Mouse (Mus musculus): ENCODE data around the gene Crebrf.
A peak's percentile ranks its signal among the peaks of the same experiment; 100 is the strongest.

The Crebrf gene

DNA sequence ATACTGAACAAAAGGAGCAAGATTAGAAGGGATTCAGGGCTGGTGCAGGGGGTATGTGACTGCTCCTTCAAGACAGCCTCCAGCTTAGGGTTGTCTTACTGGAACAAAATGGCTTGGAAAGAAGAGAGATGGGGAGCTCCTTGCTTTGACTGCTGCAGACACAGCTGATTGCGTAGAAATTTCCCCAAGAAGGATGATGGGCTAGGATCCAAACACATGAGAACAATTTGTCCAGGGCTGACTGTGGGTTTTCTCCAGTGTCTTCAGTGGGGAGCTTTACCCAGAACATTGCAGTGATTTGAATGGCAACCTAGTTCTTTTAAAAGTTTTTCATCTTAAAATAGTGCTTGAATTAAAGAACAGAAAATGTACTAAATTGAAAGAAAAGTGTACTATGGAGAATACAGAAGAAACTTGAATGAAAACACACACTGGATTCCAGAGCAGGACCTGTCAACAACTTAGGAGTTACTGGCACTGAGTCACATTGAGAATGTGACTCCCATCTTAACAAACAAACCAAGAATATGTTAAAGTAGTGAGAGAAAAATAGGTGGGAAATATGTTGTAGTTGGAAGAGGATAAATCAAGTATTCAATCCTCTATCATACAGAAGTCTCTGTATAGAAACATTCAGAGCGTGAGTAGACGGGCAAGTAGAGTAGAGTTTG is 63.1 kb downstream of the Crebrf start:
- no peak for DNase-seq (ENCODE audit: low read depth, low spot score)

DNA sequence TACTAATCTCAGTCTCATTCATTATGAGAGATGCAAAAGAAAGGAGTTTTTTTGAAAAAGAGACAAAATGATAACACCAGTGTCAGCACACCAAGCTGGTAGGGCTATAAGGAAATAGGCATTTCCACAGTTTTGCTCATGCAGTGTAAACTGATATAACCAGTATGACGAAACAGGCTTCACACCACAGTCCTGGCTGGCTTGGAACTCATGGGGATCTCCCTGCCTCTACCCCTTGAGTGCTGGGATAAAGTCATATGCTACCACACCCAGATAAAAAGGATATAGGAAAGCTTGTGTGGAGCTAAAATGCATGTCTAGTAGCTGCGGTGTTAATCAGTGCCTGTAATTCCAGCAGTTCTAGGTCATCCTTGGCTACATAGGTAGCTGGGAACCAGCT is 64.0 kb downstream of the Crebrf start:
- no peak for DNase-seq (ENCODE audit: low read depth, low spot score)

DNA sequence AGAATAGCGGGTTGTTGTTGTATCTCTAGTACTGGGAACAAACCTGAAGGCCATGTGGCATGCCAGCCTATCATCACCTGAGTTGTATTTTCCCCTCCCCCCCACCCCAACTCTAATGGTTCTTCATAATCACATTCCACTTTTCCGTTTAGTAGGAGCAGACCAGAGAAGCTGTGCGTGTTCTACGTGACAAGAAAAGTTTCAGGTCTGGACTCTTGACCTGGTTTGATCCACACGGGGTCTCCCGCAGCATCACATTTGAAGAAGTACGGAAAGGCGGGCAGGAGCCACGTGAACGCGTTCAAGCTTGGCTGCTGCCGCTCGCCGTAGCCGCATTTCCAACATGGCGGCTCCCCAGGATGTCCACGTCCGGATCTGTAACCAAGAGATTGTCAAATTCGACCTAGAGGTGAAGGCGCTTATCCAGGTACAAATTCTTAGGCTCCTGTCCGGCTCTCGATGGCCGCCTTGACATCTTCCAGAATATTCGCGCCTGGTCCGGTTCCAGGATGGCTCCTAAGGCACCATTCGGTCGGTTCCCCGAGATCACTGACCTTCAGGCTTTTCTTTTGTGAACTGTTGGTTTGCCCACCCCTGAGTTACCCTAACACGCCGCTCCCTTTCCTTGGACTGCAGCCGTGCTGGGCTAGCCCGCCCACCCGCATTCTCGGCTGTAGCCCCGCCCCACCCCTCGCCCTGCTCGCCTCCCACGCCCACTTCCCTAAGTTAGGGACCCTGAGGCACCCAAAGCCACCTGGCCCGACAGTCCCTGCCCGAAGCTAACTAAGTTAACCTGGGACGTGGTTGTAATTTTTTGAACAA is 65.5 kb downstream of the Crebrf start, which contains the start of gene Bnip1:
TSS of gene Bnip1 (plus strand) at position 317 of the 822 bp plus-strand sequence.
- DNase-seq (ENCODE audit: low read depth, low spot score), result peak; percentile 55

DNA sequence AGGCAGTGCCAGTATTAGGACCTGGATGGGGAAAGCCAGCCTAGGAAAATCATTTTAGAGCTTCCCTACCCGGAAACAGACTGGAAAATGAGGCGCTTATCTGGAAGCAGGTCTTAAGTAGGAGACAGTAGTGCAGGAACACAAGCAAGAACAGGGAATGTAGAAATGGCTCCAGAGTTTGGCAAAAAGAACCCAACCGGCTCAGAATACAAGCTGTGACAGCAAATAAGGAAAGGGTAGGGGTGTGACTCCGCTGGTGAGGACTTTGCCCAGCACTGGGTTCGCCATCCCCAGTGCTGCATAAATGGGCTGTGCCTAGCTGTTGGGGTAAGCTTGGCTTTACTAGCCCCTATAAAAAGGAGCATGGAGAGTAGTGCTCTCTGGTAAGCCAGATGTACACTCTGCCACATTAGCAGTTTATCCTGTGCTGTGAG is 66.2 kb downstream of the Crebrf start:
- DNase-seq (ENCODE audit: low read depth, low spot score), result no peak

DNA sequence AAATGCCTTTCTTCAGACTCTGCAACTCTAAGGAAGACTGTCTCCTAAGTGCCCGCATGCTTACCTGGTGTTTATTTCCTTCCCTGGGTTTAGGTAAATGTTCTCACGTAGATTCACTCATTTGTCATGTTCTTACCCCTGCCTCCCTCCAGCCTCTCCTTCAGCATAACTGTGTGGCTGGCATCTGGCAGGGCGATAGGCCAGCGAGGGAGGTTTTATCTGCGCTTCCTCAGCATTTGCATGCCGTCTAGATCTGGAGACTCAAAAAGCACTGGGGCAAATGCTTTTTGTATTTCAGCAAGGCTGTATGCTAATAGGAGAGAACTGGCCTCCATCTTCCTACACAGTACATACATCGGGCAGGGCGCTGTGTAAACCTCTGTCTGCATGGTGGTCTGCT is 69.1 kb downstream of the Crebrf start:
- no peak for DNase-seq (ENCODE audit: low read depth, low spot score)

DNA sequence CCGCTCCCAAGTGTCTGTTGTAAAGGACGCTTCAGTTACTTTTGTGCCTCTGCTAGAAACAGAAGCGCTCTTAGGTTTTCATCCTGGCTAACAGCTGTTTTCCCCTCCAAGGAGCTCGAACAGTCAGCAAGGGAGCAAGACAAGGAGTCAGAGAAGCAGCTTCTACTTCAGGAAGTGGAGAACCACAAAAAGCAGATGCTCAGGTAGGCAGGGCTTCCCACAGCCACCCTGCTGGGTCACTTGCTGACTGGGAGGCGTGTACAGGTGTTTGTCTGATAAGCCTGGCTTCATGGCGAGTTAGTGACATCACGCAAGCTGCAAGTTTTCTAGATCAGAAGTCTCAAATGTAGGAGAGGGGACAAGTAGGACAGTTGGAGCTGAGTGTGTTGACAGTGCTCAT is 71.1 kb downstream of the Crebrf start:
- no peak for DNase-seq (ENCODE audit: low read depth, low spot score)

DNA sequence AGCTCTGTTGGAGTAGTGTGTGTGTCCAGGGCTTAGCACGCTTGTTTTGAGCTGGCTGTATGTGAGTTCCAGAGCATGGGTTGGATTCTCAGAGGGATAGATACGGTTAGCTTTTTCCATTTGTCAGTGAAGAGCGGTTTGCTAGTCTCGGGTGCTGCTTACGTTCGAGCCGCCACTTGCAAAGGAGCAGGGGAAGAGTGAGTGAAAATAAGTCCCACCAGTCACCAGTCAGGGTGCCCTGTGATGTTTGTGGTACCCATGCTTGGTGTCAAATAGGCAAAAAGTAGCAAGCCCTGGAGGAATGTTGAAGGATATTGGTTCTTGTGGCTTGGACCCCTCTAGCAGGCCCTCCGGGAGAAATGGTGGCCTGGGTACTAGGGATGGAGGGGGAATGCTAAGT is 73.5 kb downstream of the Crebrf start:
- no peak for DNase-seq (ENCODE audit: low read depth, low spot score)

DNA sequence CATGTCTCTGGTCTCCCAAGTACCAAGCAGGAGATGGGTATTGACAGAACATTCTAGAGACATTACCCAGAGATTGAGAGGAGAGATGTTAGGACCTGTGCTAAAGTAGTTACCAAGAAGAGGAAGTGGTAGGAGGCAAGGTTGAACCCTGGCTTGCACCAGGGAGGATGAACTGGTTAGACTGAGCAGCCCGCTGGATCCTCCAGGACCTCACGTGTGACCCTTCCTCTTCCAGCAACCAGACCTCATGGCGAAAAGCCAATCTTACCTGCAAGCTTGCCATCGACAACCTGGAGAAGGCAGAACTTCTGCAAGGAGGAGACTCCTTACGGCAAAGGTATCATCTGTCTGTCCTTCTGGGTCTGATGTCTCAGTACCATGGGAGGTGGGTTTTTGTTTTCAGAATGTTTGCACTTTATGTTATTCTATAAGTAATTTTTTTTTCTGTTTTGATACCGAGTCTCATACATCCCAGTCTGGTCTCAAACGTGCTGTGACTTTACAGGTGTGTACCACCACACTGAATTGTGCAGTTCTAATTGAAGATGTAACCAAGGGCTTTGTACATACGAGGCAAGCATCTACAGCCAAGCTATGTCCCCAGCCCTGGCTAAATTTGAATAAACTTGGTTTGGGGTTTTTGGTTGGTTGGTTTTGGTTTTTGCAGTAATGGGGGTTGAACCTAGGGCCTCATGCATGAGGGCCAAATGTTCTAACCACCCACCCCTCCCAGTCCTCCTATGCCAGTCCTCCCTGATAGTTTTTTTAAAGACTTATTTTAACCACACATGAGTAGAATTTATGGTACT is 74.2 kb downstream of the Crebrf start:
- DNase-seq (ENCODE audit: low read depth, low spot score), result no peak

DNA sequence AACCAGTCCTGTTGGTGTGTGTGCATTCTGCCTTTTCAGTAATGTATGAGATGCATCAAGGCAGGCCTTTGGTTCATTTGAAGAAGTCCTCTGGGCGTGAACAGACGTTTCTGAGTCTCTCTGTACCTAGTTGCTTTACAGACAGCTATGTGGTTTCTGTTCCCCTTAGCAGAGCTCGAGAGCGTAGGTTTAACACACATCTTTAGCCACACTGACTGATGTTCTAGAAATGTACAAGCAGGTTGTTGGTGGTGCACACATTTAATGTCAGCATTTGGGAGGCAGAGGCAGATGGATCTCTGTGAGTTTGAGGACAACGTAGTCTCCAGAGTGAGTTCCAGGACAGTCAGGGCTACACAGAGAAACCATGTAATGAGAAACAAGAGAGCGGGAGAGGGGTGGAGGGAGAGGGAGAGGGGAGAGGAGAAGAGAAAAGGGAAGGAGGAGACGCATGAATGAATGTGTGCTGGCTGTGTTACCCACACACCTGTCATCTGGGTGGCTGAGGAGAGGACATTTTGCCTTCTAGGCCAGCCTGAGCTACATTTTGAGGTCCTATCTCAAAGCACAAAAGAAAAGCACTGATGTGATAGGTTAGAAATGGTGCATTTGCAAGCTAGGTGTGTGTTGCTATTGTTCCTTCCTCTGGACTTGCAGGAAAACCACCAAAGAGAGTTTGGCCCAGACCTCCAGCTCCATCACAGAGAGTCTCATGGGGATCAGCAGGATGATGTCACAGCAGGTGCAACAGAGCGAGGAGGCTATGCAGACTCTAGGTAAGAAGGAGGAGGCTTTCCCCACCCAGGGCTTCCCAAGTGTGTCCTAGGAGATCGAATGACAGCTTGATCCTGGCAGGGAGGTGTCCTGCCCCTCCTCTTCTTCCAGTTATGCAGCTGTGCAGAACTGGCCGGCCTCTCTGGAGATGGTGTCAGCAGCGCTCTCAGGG is 75.1 kb downstream of the Crebrf start:
- DNase-seq (ENCODE audit: low read depth, low spot score), result no peak

DNA sequence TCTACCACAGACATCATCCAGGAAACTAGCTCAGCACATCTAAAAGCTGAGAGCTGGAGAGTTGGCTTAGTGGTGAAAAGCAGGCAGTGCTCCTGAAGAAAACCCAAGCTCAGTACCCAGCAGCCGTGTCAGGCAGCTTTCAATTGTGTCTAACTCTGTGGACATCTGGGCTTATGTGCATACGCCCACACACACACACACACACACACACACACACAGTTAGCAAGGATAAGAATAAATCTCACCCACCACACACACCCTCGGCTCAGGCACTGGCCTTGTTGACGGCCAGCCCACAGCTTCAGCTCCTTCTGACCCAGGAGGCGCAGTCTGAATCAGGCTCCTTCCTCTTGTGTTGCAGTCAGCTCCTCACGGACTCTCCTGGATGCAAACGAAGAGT is 76.1 kb downstream of the Crebrf start:
- no peak for DNase-seq (ENCODE audit: low read depth, low spot score)

DNA sequence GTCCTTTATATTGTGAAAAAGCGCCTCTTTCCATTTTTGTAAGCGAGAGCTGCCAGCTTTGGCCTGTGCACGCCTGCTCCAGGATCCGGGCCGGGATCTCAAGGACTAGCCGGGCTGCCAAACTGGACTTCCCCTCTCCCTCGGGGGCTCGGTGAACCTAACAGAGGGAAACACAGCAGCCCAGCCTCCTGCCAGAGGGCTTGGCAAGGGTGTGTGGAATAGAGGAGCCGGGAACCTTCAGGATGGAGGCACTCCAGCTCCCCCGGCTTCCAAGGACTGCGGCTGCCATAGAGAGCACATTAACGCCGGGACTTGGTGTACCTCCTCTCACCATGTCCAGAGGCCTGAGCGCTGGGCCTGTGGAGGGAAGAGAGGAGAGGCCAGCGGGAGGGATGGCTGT is 76.6 kb downstream of the Crebrf start:
- DNase-seq (ENCODE audit: low read depth, low spot score), result no peak

DNA sequence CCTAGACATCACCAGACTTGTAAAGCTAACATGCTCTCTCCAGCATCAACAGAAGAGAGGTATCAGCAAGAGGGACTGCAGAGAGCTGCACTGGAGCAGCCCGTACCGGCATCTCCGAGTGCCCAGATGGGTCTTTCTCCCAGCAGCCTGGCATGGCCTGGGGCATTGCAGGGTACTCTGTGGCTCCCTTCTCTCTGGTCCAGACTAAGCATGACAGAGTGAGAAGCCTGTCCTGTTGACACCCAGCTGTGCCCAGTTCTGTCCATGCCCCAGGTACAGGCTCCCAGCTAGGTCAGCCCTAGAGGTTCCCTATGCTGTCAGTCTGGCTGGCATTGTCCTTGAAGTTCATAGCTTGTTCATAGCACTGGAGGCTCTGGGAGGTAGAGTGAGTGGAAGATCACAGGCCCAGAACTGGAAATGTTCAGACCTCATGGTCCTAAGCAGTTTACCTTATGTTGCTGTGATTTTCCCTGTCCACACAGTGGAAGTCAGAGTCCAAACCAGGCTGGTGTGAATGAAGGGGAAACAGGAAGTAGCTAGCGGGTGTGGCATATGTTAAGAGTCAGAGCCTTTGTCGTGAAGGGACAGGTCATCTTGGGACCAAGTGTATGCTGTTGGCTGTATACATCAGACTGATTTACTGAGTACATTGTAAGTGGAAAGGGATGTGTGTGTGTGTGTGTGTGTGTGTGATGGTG is 77.8 kb downstream of the Crebrf start:
- no peak for DNase-seq (ENCODE audit: low read depth, low spot score)

DNA sequence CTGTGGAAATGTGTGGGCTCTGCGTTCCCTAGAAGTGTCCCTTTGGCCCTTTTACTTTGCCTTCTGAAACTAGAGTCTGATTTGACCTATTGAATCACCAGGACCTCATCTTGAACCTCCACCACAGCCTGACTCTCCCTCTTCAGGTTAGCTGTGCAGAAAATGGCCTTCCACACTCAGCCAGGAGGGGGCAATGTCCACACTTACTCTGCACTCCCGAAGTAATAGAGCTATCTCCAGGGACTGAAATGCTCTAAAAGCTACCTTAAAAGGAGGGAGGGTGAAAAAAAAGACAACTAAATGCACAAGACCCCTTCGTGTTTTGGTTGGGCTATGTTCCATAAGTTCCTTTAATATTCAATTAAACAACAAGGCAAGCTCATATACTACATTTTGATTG is 79.3 kb downstream of the Crebrf start:
- DNase-seq (ENCODE audit: low read depth, low spot score), result no peak

DNA sequence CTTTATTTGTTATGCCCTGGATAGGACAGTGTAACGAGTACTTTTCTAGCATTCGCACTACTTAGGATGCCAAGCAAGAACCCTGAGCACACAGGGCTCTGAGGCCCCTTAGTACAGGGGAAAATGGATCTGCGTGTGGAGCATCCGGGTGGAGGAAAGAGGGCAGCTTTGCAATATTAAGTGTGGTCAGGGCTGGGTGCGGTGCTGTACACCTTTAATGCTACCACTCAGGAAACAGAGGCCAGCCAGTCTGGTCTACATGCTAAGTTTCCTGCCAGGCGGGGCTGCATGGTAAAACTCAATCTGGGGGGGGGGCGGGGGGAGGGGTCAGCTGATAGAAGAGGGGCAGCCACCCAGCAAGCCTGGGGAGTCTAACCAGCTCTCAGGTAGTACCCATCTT is 79.9 kb downstream of the Crebrf start:
- no peak for DNase-seq (ENCODE audit: low read depth, low spot score)

DNA sequence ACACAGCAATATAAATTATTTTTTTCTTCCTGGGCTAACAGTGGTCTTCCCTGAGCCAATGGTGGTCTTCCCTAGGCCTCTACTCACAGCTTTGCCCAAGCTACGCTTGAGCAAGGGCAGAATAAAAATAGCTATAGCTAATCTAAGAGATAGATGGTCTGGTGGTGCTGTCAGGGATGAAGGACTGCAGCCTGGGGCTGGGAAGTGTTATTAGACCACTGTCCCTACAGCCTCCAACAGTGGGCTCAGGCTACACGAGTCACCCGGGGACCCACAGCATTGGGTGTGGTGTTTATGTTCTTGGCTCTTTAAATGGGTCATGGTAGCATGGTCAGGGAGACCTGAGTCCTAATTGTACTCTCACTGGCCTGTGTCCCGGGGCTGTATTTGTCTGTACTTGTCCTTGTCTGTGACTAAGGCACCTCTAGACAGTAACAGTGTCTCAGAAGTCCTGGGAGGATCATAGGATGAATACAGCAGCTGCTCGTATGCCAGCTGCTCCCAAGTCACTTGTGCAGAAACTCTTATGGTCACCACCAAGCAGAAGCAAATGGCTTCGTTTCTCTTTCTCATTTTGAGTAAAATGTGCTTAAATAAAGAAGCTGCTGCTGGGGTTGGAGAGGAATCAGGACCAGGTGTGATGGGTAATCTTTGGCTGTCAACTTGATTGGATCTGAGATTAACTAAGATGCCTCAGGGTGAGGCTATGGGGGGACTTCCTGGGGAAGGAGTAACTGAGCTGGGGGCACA is 82.1 kb downstream of the Crebrf start:
- DNase-seq (ENCODE audit: low read depth, low spot score), result no peak

DNA sequence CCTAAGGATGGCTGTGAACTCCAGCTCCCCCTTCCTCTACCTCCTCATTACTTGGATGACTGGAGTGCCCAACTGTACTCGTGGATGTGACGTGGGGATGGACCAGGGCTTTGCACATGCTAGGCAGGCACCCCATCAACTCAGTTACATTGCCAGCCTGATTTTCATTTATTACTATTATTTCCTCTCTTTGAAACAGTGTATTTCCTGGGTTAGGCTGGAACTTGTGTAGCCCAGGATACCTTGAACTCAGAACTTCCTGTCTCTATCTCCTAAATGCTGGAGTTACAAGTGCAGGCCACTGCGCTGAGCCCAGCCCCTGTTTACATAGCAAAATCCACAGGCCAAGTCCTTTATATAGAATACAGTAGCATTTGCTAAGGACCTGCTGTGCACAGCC is 87.4 kb downstream of the Crebrf start:
- no peak for DNase-seq (ENCODE audit: low read depth, low spot score)

DNA sequence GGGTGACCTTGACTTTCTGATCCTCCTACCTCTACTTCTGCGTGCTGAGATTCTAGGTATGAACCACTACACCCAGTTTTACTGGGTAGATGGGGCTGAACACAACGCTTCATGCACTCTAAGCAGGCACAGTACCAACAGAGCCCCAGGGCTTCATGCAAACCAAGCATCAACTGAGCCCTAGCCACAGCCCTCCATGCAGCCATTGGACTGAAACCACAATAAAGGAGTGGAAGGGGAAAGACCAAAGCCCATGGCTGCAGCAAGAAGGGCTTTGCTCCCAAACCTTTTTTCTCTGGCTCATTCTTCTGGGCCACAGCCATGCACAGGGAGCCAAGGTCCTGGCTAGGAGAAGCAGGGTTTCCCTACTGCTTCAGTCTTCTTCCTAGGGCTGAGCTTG is 97.2 kb downstream of the Crebrf start:
- DNase-seq (ENCODE audit: low read depth, low spot score), result no peak

DNA sequence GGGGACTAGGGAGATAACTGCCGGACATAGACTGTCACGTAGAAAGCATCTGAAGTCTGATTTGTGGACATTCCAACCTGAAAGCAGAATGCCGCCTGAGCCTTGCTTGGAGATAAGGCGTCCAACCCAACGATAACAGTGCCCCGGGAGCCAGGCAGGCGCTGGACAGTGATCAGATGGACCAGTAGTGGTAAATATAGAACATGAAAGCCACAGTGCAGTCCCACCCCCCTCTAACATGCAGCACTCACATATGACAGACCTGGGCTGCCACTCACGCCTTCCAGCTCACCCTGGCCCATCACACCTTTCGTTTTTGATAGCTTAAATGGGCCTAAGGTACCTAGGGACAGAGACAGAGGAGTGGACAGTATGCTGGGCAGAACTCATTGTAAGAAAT is 98.0 kb downstream of the Crebrf start:
- no peak for DNase-seq (ENCODE audit: low read depth, low spot score)

DNA sequence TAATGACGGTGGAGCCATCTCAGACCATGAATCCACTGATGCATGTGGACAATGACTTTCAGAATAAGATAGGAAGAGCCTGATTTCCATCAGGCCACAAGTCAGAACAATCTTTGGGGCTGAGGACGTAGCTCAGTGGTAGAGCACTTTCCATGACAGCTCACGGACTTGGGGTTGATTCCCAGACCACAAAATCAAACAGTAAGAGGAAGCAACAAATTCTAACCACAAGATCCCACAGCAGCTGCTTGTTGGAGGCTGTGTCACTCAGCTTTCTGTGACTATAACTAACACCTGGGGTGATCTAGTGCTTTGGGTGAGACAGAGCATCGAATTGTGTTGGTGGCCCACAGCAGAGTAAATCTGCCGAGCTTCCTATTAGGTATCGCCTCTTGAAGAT is 101.4 kb downstream of the Crebrf start:
- no peak for DNase-seq (ENCODE audit: low read depth, low spot score)

DNA sequence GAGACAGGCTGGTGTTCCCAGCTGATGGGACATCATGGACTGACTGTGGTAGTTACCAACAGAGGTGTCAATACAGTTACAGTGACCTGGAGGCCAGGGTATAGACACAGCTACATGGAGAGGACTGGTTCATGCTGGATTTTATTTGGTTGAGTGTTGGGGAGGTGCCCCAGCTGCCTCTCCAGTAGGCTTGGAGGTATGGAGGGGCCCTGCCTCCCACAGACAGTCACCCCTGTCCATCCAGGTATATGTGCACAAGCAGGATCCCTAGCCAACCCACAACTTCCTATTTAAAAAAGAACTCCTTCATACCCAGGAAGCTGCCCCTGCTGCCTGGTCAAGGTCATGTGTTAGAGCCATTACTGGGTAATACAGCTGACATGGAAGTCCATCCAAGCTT is 102.3 kb downstream of the Crebrf start:
- DNase-seq (ENCODE audit: low read depth, low spot score), result no peak
